Mouse (Mus musculus) thymus, postnatal 36 days (tissue): ENCODE data around the gene Sema4d.

Experiments
- DNase-seq, 2 experiments: peaks; one replicate each; pipeline ENCODE4 v3.0.0; 2022; ENCODE audit warnings: mixed read lengths in 2 of 2

The Sema4d gene

DNA sequence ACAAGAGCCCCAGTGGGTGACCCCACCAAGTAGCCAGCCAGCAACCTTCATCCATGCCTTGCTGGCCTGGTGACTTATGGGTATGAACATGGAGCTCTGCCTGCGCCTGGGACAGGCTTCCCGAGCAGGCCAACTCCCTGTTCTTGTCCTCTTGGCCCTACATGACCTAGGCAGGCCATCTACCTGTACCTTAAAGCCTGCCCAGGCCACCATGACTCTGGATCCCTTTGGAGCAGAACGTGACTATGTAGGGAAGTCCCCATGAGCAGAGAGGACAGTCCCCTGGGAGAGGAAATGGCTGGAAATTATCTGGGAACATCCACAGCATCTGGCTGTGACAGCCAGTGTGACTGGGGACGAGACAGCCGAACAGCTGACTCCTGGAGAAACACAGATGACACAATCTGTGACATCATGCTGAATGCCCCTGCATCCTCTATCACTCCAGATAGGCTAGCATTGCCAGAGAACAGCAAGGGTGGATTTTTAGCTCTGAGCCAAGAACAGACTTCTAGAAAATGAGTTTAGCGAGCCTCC is 15.7 kb downstream of the Sema4d start:
- peak in 1 of 2 experiments; percentile 6 for DNase-seq

DNA sequence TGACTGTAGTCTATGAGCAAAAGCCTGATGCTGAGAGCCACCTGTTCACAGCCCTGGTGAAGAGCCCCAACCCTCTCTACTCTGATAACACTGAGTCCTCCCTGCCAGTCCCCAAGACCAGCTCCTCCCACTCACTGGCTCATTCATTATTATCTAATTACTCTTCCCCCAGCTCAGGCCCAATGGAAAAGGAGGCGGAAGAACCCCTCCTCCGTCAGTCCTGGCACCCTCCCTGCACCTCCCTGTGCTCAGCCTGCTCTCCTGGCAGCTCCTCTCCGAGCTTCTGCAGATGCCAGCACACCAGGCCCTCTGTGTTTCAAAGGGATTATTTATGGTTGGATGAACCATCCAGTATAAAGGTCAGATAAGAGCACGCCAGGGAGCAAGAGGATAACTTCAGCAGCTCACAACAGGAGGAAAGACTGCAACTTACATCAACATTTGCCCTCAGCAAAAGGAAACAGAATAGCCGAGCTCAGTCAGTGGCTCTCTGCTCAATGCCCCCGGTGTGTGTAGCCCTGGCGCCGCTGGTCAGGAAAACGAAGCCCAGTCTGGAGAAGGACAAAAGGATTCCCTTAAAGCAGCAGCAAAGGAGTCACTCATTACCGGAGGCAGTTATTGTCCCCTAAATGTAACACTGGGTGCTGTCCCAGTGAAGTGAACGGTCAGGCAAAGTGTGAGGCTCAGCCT is 16.4 kb downstream of the Sema4d start:
- DNase-seq, result peak in 1 of 2 experiments; percentile 6

DNA sequence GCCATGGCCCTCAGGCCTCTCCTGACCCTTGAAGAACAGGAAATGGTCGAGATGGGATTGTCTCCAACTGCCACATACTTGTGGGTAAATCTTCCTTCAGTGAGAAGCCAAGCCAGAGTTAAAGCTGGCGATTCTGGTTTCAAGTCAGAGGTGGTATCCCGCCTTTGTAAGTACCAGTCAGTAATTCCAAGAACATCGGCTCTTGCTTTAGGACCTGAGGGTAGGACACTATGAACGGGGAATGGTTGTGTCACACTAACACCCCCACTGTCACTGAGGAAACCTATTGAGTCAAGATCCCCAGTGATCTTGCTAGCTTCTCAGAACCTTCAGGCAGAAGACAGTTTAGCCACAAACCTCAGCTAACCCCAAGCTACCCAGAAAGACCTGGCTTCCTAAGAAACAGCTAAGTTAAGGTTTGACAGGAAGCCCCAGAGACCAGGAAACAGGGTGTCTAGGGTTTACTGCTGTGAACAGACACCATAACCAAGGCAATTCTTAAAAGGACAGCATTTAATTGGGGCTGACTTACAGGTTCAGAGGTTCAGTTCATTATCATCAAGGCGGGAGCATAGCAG is 17.3 kb downstream of the Sema4d start:
- peak in 1 of 2 experiments; percentile 24 for DNase-seq

DNA sequence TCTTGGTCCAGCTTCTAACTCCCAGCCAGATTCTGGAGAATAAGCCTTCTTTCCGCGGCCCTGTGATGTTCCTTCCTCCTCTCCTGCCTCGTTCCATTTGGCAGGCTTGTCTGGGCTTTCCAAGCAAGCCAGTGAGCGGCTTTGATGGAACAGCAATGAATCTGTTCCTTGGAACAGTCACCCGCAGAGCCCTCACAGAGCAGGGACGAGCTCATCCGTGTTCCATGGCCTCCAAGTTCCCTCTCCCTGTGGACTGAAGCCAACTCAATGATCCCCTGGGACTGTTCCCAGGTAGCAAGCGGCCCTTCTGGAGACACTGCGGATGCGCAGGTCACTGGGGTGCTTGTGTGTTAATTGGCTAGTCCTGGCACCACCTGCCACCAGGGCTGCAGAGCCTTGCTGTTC is 21.7 kb downstream of the Sema4d start:
- peak in 1 of 2 experiments; percentile 11 for DNase-seq

DNA sequence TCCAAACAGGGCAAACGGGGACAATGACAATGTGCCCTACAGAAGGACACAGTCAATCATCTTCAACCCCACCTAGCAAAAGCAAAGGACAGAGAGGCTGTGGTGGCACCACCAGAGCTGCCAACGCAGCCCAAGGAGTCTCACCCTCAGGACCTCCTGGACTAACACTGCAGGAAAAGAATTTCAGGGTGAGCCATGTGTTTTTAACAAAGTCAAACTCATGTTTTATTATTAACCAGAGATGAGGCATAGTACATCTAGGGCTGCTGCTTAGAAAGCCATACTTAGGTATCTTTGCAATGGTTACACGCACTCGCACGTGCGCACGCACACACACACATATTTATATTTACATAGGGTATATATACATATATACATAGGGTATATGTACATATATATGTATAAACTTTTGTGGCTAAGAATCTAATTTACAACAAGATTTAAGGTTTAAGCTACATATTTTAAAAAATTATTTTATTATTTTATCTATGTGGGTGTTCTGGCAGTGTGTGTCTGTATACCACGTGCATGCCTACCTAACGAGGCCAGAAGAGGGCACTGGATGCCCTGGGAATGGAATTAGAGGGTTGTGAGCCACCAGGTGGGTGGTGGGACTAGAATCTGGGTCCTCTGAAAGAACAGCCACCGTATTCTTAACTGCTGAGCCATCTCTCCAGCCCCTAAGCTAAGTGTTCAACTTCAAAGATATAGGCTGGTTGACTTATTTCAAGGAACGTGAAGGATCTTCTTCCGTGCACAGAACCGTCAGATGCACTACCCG is 22.7 kb downstream of the Sema4d start:
- DNase-seq, result peak in 1 of 2 experiments; percentile 9

DNA sequence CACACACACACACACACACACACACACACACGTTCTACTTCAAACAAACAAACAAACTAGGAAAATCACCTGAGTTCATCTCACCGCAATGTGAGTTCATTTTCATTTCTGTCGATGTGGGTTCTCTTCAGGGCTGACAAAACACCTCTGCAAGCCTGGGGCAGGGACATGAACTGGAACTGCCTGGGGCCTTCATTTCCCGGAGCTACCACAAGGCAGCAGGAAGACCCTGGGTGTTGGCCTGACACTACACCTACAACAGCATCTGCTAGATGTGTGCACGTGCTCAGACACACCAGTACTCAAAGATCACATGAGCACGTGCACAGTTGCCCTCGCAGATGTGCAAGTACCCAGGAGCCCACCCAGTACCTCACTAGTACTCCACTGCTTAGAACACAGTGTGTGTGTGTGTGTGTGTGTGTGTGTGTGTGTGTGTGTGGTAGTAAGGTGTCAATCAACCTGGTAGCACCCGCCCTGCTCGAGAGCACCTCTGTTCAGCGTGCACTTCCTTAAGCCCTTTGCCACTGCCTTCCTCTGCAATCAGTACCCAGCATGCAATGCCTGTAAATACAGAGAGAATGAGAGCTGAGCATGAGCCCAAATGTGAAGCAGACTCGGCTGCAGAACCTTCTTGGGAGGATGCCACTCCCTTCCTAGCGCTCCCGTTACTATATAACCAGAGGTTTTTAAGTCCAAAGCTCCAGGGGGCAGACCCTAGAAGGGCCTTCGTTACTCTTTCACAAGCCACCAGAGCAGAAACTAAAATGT is 25.4 kb downstream of the Sema4d start:
- peak; percentile 73 to 85 for DNase-seq

DNA sequence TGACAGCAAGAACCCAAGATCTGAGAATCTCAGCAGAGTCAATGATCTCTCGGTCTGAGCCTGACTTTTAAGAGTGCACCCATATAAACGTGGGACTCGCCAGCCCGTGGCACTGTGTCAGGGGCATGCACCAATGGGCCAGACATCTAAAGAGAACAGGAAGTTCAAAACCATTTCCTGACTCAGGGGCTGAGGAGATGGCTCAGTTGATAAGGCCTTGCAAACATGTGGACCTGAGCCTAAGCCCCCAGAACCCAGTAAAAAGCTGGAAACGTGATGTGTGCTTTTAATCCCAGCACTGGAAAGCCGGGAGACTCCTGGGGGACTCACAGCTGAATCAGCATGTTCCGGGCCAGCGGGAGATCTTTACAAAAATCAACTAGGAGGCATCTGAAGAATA is 26.0 kb downstream of the Sema4d start:
- peak; percentile 63 to 79 for DNase-seq

DNA sequence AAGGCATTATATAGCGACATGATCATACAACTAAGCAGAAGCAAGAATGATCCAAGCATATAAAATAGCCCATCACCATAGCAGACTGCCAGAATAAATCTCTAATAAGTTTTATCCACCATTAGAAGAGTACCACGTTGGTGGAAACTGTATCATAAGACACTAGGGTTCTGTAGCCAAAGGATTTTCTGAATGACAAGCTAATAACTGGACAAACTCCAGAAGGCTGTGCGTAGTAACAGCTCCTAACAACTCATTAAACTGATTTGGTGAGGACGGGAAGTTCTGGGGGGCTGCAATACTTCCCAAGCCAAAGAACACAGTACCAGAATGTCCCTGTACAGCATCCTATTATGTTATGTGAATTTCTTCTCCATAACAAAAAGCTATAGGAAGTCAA is 26.8 kb downstream of the Sema4d start:
- DNase-seq, result no peak

DNA sequence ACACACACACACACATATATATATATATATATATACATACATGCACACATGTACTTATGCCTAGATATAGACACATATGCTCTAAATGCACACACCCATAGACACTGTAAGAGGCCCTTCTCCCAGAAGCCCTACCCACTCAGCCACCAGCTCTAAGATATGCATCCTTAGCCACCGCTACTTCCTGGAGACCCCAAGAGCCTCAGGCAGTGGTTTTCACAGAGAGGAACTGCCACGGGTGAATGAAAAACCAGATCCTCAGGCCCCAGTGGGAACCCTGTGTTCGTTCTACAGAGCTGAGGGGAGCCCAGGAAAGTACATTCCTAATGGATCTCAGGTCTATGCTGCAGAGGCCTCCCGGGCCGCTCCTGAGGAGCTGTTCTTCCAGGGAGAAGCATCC is 28.2 kb downstream of the Sema4d start:
- DNase-seq, result peak in 1 of 2 experiments; percentile 59

DNA sequence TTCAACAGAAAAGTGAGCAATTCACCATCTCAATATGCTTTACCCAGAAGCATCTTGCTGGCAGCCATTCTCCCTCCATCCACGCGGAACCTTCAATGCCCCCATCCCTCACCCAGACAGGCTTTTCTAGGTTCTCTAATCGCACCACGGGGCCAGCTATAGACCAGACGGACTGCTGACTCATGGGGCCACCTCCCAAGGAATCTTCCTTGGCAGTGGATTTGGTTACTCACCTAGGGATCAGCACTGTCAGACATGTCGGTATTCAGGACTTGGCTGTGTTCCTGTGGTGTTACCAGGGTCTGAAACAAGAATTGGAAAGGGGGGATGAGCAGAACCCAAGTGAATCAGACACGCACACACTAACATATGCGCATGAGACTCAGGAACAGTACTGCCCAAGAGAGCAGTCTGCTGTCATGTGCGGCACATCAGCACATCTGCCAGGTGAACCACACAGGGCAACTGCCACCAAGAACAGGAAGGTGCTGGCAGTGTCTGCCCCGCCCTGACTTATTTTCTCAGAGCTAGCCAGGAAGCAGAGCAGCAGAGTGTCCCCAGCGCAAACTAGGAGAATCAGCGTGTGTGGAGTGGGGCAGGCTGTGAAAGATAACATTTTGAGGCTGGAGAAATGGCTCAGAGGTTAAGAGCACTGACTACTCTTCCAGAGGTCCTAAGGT is 30.4 kb downstream of the Sema4d start:
- DNase-seq, result peak; percentile 73 to 89

DNA sequence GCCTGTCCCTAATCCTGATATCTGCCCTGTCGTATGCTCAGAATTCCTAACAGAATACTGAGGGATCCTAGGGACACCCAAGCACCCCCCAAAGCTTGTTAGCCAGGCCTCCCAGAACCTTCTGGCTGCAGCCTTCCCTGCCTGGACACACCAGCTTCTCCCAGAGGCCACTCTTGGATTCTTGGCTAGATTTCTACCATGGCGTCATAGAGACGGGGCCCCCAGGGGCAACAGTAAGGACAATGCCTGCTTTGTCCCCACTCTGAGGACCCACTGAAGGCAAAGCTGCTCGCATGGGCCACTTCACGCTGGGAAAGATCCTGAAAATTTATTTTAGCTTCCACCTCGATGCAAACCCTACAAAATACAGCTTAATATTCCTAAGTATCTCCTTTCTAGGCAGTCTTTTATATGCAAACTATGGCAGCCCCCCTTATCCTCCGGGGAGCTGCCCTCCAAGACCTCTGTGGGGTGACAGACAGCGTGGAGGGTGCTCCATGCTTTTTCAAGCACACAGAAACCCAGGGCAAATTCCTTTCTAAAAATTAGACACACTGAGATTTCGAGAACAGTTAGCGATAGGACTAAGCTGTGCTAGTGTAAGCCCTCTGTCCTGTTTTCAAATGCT is 32.2 kb downstream of the Sema4d start:
- DNase-seq, result no peak

DNA sequence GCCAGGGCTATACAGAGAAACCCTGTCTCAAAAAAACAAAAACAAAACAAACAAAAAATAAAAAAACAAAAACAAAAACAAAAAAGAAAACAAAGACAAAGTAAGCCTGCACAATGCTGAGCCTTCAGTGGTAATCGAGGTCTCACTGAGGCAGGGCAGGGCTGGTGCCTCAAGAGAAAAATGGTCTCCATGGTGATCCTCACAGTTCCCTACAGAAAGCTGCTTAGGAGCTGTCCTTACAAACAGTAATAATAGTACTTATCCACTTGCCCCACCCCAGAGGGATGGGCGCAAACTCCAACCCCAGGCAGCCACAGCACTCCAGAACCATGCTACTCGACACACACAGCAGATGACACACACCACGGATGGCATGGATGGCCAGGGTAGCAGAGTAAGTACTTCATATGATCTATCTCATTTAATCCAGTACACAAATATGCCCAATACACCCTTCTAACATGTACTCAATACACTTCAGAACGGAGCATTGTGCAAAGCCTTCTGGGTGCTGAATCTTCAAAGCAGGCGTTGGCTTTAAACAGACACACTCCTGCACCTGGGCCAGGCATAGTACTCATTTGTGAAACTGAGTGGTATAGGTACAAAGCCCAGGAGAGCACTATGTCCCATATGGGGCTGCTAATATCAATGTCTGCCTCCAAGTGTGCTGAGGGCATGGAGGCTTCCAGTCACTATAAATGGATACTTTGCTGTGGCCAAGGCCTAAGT is 34.1 kb downstream of the Sema4d start:
- peak; percentile 56 to 71 for DNase-seq

DNA sequence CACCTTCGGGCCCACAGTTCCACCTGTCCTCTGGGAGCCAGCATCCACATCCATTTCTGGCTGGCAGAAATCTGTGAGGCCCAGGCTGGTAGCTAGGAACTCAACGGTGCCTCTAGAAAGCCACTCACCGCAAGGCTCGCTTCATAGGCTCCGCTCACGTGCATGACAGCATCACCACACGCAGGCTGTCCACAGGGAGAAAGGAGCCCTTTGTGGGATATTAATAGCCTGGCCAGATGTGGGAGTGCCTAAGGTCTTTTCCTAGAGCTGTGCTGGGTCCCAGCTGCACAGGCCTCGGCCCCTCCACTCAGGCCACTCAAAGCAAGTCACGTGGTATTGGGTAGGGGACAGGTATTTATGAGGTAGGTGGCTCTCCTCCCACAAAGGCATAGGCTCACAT is 35.1 kb downstream of the Sema4d start:
- DNase-seq, result no peak

DNA sequence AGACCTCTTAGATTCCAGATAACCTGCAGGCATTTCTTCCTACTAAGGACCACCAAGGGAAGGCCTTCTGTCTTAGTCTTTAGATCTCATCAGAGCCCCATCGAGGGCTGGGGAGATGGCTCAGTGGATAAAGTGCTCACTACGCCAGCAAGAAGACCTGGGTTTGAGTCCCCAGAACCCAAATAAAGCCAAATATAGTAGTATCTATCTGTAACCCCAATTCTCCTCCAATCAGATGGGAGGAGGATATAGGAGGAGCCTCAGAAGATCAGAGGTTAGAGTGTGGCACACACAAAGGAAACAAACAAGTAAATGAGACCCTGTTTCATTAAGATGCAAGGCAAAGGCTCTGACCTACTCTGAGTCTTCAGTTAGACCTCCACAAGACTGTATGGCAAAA is 36.4 kb downstream of the Sema4d start:
- peak in 1 of 2 experiments; percentile 20 for DNase-seq

DNA sequence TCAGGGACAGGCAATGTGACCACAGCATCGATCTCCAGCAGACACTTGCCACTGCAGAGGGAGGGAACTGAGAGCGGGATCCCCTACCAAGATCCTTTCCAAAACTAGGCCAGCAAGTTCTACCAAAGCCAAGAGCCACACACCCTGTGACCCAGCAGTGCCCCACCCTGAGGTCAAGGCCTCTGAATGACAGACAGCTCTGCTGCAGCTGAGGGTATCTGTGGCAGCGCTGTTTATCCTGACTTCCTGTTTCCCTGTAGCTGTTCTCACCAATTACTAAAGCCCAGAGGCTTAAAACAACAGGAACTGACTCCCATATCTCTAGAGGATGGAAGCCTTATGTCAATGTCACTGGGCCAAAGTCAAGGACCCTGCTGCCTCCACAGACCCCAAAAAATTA is 37.0 kb downstream of the Sema4d start:
- DNase-seq, result peak; percentile 59 to 70

DNA sequence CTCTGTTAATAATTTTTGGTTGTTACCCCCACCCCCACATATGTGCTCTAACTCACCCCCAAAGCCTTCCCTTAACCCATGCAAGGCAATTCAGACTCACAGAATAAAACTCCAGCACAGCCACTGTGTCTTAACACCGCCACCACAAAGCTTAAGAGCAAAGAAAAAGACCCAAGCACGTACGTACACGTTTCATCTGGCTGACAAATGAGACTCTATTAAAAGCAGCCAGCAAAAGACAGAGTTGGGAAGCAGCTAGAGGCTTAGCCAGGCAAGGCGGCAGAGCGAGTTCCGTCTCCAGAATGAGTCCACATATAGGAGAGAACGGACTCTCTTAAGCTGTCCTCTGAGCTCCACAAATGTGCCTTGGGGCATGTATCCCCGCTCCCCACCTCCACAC is 37.5 kb downstream of the Sema4d start:
- peak in 1 of 2 experiments; percentile 11 for DNase-seq

DNA sequence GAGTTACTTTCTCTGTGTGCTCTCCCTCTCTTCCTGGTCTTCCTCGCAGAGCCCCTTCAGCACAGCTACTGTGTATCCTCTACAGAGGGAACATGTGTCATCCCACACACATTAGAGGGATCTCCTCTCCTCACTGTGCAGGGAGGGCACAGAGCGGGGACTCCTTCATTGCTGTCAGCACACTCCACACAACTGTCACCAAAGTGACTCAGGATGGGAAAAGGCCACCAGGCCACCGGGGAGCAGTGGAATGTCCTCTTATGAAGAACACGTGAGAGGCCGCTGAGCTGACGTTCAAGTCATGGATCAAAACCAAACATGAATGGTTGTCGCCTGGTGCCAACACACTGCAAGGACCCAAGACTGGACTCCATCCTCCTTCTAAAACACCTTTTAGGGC is 38.0 kb downstream of the Sema4d start:
- peak in 1 of 2 experiments; percentile 18 for DNase-seq

DNA sequence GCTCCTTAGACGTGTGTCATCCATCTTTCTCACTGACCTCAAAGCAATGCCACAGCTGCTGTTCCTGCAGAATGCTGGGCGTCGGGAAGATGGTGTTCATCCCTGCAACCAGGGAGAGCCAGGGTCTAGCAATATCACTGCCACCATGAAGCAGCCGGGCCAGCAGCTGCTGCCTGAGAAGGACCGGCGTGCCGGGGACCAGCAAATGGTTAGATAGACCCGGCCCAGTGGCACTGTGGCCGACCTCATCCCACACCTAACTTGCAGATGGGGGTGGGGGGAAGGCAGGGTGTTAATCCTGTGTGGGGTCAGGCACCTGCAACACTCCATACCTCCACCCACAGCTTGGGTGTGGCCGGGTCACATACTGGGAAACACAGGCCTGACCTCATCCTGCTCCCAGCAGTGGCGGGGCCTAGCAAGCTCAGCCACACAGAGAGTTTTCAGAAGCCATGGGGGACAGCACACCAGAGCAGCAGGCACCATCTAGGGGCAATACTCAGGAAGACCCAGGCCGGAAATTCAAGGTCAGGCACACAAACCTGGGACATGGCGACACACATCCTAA is 38.9 kb downstream of the Sema4d start:
- peak in 1 of 2 experiments; percentile 59 for DNase-seq

DNA sequence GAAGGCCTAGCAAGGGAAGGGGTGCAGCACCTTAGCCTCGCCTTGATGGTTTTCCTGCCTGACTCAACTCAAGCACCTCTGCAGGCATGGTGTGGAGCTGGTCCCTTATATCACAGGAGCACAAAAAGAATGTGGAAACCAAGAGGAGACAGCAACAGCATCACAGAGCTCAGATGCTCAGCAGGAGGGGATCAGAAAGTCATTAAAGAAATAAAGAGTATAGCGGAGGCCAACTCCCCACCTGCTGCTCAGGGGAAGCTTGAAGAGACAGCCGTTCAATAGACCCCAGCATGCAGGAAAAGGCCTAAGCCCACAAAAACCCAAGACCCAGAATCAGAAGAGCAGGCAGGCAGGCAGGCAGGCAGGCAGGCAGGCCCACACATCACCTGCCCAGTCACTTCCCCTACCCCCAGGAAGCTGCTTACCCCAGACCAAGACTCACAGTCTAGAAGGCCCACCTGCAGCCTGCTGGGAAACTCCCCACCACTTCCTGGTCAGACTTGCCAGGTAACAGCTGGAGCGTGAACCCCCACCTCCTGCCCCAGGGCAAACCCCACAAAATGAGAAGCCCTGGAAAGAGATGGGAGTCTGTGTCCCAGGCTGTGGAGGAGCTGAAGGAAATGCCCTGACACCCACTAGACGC is 39.6 kb downstream of the Sema4d start:
- peak; percentile 72 to 83 for DNase-seq

DNA sequence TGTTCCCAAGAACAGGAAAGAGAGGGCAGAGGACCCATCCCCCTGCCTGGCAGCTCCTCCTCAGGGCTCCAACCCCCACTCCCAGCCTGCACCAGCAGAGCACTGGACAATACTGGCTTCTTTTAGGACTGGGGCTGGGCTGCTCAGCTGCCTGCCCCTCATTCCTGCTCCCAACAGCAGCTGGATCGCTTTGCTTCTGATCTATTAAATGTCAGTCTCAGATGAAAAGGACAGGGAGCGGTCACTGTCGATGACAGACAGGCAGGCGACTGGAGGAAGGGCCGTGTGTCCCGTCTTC is 40.4 kb downstream of the Sema4d start:
- DNase-seq, result no peak
